Mouse (Mus musculus) limb, embryonic 14.5 days (tissue): ENCODE results near the gene Coro6. TPM values are rescaled to one million over a fixed set of nuclear protein-coding genes. Genes with fewer than 3 reads are reported as not detected.

ENCODE experiments used
- ATAC-seq: fragments of 200-750 bp; cut with Nextera tagmentation; 2 replicates; pipeline ENCODE4 v1.8.0; 2017; ENCODE audit warnings: low read depth, moderate number of reproducible peaks, moderate TSS enrichment; ENCODE audit not compliant: low FRiP score
- DNase-seq: peaks from one replicate; pipeline ENCODE4 v3.0.0-alpha.2; 2015; ENCODE audit warnings: low spot score
- H3K27ac ChIP-seq: fragments of 300-500 bp; sonication (generic); replicated peaks from 2 replicates; pipeline ENCODE4 v1.5.1; 2014; ENCODE audit warnings: low read depth, mild to moderate bottlenecking, low read length, moderate library complexity, mixed read lengths
- H3K27me3 ChIP-seq: fragments of 300-500 bp; sonication (generic); 2 replicates; pipeline ENCODE4 v1.6.1; 2014; ENCODE audit warnings: low read length, mixed read lengths; ENCODE audit not compliant: control insufficient read depth, insufficient read depth
- H3K36me3 ChIP-seq: fragments of 300-500 bp; sonication (generic); 2 replicates; pipeline ENCODE4 v1.6.1; 2014; ENCODE audit warnings: mild to moderate bottlenecking, low read length, moderate library complexity, mixed read lengths; ENCODE audit not compliant: control insufficient read depth, insufficient read depth
- H3K4me1 ChIP-seq: fragments of 300-500 bp; sonication (generic); 2 replicates; pipeline ENCODE4 v1.6.1; 2014; ENCODE audit warnings: antibody characterized with exemption, low read length, mixed read lengths; ENCODE audit not compliant: control insufficient read depth, insufficient read depth
- H3K4me2 ChIP-seq: fragments of 300-500 bp; sonication (generic); replicated peaks from 2 replicates; pipeline ENCODE4 v1.6.1; 2014; ENCODE audit warnings: low read depth, mild to moderate bottlenecking, low read length, moderate library complexity; ENCODE audit not compliant: severe bottlenecking
- H3K4me3 ChIP-seq: fragments of 300-500 bp; sonication (generic); replicated peaks from 2 replicates; pipeline ENCODE4 v1.5.1; 2014; ENCODE audit warnings: low read length
- H3K9ac ChIP-seq: fragments of 300-500 bp; sonication (generic); 2 replicates; pipeline ENCODE4 v1.6.1; 2014; ENCODE audit warnings: mild to moderate bottlenecking, low read depth, low read length, moderate library complexity; ENCODE audit not compliant: severe bottlenecking
- H3K9me3 ChIP-seq: fragments of 300-500 bp; sonication (generic); 2 replicates; pipeline ENCODE4 v1.6.1; 2016; ENCODE audit warnings: low read length; ENCODE audit not compliant: control insufficient read depth
- POLR2A ChIP-seq: fragments of 200-500 bp; IDR thresholded peaks from 2 replicates; pipeline ENCODE4 v1.8.0; 2012; ENCODE audit warnings: inconsistent platforms, mild to moderate bottlenecking, moderate library complexity, borderline replicate concordance; ENCODE audit not compliant: insufficient read depth, insufficient read length; ENCODE audit errors: extremely low read depth
- whole genome bisulfite sequencing: fragments of 180-500 bp; shearing (Covaris S2); extraction: QIAGEN DNeasy Blood & Tissue Kit; methylation state at CpG from one replicate; pipeline ENCODE4 v1.1.7; 2014; 5-methylcytosine and 5-hydroxymethylcytosine counted together
- polyA plus RNA-seq, 2 experiments: library from polyadenylated mRNA; depleted of rRNA in 1 of 2; stranded (reverse) in 1 of 2; unstranded in 1 of 2; fragments of >200 nt; fragmentation: Nextera tagmentation in 1 of 2; extraction: Ambion mirVana in 1 of 2; gene quantifications; 2 replicates each; pipeline versions ENCODE4 v1.2.1 to v1.2.3; 2012 to 2014

The Coro6 gene
- polyA plus RNA-seq, 2 experiments = 2.3 to 10.5 TPM

DNA sequence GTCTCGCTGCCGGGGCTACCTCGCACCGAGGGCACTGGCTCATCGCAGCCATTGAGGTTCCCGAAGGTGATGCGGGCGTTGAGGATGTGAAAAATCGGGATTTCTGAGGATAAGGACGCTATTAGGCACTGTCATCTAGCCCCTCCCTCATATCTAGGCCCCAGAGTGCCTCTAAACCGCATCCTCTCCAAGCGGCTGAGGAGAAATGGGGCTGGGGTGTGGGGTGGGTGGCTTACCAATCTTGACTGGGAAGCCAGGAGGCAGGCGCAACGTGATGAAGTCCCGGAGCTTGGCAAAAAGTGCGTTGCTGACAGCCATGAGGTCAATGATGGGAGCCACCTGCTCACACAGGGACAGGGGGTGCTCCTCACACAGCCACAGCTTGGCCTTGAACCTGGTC is 10.6 kb downstream of the Coro6 start:
- ATAC-seq (no peak), DNase-seq (no peak)
- Histone ChIP-seq H3K27me3 (peaks cover 6% of the 10 kb centered on the region; the same call in 1 of the 2 replicates), H3K4me2 (no peak overlapping the region), H3K27ac (no peak overlapping the region), H3K4me1 (no peaks in the 10 kb centered on the region), H3K4me3 (no peak overlapping the region), H3K36me3 (peaks cover 33% of the 10 kb centered on the region), H3K9ac (no peak overlapping the region), H3K9me3 (no peaks in the 10 kb centered on the region)
- 89% methylated on average over 16 of the region's 16 CpGs for WGBS
- TF ChIP-seq POLR2A = no peak

- DNase-seq (no peak), ATAC-seq (no peak)
- no peak for TF ChIP-seq POLR2A
- Histone ChIP-seq H3K9me3 (no peaks in the 10 kb centered on the region), H3K27me3 (no peaks in the 10 kb centered on the region), H3K4me1 (no peaks in the 10 kb centered on the region), H3K27ac (no peak overlapping the region), H3K4me3 (no peak overlapping the region), H3K4me2 (no peak overlapping the region), H3K9ac (no peak overlapping the region), H3K36me3 (peaks cover 30% of the 10 kb centered on the region)
- WGBS = 95% methylated on average over 14 of the region's 14 CpGs
These were observed 14.0 kb downstream of the Coro6 start for GRCm38 (mm10) chr11:77476216-77476615.

GRCm38 (mm10) chr11:77476895-77477294 is 14.7 kb downstream of the Coro6 start:
- no peaks in the 10 kb centered on the region for H3K27me3 ChIP-seq
- H3K9ac ChIP-seq = no peak overlapping the region
- H3K4me3 ChIP-seq = no peak overlapping the region
- H3K9me3 ChIP-seq = no peaks in the 10 kb centered on the region
- no peak for DNase-seq
- H3K27ac ChIP-seq = no peak overlapping the region
- 91% methylated on average over 6 of the region's 6 CpGs for WGBS
- no peak for ATAC-seq
- H3K36me3 ChIP-seq = peaks cover 23% of the 10 kb centered on the region
- no peak for TF ChIP-seq POLR2A
- H3K4me2 ChIP-seq = no peak overlapping the region
- no peaks in the 10 kb centered on the region for H3K4me1 ChIP-seq

- Histone ChIP-seq H3K4me1 (peaks cover 36% of the 10 kb centered on the region), H3K9me3 (no peaks in the 10 kb centered on the region), H3K27ac (no peak overlapping the region), H3K4me3 (no peak overlapping the region), H3K27me3 (no peaks in the 10 kb centered on the region), H3K4me2 (no peak overlapping the region), H3K36me3 (0 out of 2 replicates have a peak, but pooled peaks cover 2% of the 10 kb centered on the region), H3K9ac (no peak overlapping the region)
- DNase-seq (no peak), ATAC-seq (no peak)
- 62% methylated on average over 3 of the region's 3 CpGs for WGBS
- no peak for TF ChIP-seq POLR2A
These were observed 20.8 kb downstream of the Coro6 start for GRCm38 (mm10) chr11:77483043-77483442.

- DNase-seq (no peak), ATAC-seq (no peak)
- H3K4me2 ChIP-seq = no peak overlapping the region
- TF ChIP-seq POLR2A = no peak
- H3K4me3 ChIP-seq = no peak overlapping the region
- H3K36me3 ChIP-seq = 0 out of 2 replicates have a peak, but pooled peaks cover 3% of the 10 kb centered on the region
- no peak overlapping the region for H3K27ac ChIP-seq
- H3K4me1 ChIP-seq = peaks cover 42% of the 10 kb centered on the region
- no peaks in the 10 kb centered on the region for H3K9me3 ChIP-seq
- H3K27me3 ChIP-seq = no peaks in the 10 kb centered on the region
- WGBS = 62% methylated on average over 11 of the region's 11 CpGs
- H3K9ac ChIP-seq = no peak overlapping the region
These were observed 21.5 kb downstream of the Coro6 start for GRCm38 (mm10) chr11:77483510-77484255.
